Mouse (Mus musculus) limb, embryonic 11.5 days (tissue): ENCODE results near the gene Nmnat2. TPM values are rescaled to one million over a fixed set of nuclear protein-coding genes. Genes with fewer than 3 reads are reported as not detected.
A peak's percentile ranks its signal among the peaks of the same experiment; 100 is the strongest.

Experiments used
- ATAC-seq: fragments of 200-750 bp; cut with Nextera tagmentation; 2 replicates; pipeline ENCODE4 v1.8.0; 2017; ENCODE audit warnings: low read depth; ENCODE audit not compliant: insufficient number of reproducible peaks, low FRiP score, low TSS enrichment
- DNase-seq: peaks from one replicate; pipeline ENCODE4 v3.0.0-alpha.2; 2015; ENCODE audit warnings: low spot score
- H3K27ac ChIP-seq: fragments of 300-500 bp; sonication (generic); replicated peaks from 2 replicates; pipeline ENCODE4 v1.5.1; 2014; ENCODE audit warnings: low read depth, mild to moderate bottlenecking, low read length
- H3K27me3 ChIP-seq: fragments of 300-500 bp; sonication (generic); 2 replicates; pipeline ENCODE4 v1.6.1; 2014; ENCODE audit warnings: mild to moderate bottlenecking, low read length, mixed read lengths; ENCODE audit not compliant: control insufficient read depth, insufficient read depth
- H3K36me3 ChIP-seq: fragments of 300-500 bp; sonication (generic); 2 replicates; pipeline ENCODE4 v1.6.1; 2014; ENCODE audit warnings: mild to moderate bottlenecking, low read length, moderate library complexity, mixed read lengths; ENCODE audit not compliant: control insufficient read depth, insufficient read depth
- H3K4me1 ChIP-seq: fragments of 300-500 bp; sonication (generic); 2 replicates; pipeline ENCODE4 v1.6.1; 2014; ENCODE audit warnings: low read length, mixed read lengths; ENCODE audit not compliant: control insufficient read depth, insufficient read depth
- H3K4me2 ChIP-seq: fragments of 300-500 bp; sonication (generic); 2 replicates; pipeline ENCODE4 v1.6.1; 2014; ENCODE audit warnings: low read depth, mild to moderate bottlenecking, moderate library complexity; ENCODE audit not compliant: severe bottlenecking
- H3K4me3 ChIP-seq: fragments of 300-500 bp; sonication (generic); 2 replicates; pipeline ENCODE4 v1.5.1; 2014; ENCODE audit warnings: low read depth, low read length
- H3K9ac ChIP-seq: fragments of 300-500 bp; sonication (generic); 2 replicates; pipeline ENCODE4 v1.6.1; 2014; ENCODE audit warnings: mild to moderate bottlenecking, low read length
- H3K9me3 ChIP-seq: fragments of 300-500 bp; sonication (generic); 2 replicates; pipeline ENCODE4 v1.6.1; 2016; ENCODE audit warnings: low read length; ENCODE audit not compliant: control insufficient read depth
- WGBS: fragments of 180-500 bp; shearing (Covaris S2); extraction: QIAGEN DNeasy Blood & Tissue Kit; methylation state at CpG from one replicate; pipeline ENCODE4 v1.1.7; 2014; 5-methylcytosine and 5-hydroxymethylcytosine counted together
- polyA plus RNA-seq: library from polyadenylated mRNA; unstranded; fragments of >200 nt; fragmentation: Nextera tagmentation; extraction: Ambion mirVana; gene quantifications from 2 replicates; pipeline ENCODE4 v1.2.1, GENCODE M21; 2014

The Nmnat2 gene
- polyA plus RNA-seq, 1 experiment from 2014 or later = 0.37 TPM

DNA sequence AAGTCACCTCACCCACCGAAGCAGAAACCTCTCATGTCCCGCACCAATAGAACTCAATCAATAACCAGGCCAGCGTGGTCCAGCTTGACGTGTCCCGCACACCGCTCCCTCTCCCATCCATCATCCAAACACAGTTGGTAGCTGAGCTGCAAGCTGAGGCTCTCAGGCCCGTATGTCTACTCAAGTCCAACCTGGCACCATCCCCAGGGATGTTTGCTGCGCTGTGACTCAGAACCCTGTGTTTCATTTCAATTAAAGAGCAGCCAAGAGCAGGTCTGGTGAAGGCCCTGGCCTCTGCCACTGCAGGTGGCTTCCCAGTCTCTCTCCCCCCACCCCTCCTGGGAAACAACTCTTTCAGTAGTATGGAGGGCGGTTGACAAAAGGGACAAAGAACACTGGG, 104.8 kb downstream of the Nmnat2 start:
- DNase-seq (no peak), ATAC-seq (no peak)
- WGBS = 88% methylated on average over 9 of the region's 9 CpGs
- H3K9ac ChIP-seq = no peak overlapping the region
- no peak overlapping the region for H3K4me3 ChIP-seq
- 0 out of 2 replicates have a peak, but pooled peaks cover 4% of the 10 kb centered on the region for H3K4me1 ChIP-seq
- H3K27me3 ChIP-seq = no peaks in the 10 kb centered on the region
- H3K36me3 ChIP-seq = no peaks in the 10 kb centered on the region
- H3K27ac ChIP-seq = no peak overlapping the region
- no peaks in the 10 kb centered on the region for H3K9me3 ChIP-seq
- no peak overlapping the region for H3K4me2 ChIP-seq

DNA sequence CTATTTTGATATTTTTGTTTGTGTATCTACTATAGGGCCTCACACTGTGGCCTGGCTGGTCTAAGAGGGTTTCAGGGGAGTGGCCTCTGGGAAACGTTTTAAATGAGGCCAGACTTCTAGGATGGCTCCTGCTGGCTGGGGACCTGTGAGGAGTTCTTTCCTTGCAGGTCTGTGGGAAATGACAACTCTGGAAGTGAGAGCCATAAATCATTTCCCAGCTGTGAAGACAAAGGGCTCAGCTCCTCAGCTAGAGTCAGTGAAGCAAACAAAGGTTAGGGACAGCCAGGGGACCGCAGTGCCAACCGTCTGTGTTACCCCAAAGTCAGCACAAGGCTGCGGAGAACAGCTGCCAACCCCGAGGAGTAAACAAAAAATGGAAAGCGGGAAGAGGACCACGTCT, 107.8 kb downstream of the Nmnat2 start:
- Histone ChIP-seq H3K27me3 (no peaks in the 10 kb centered on the region), H3K36me3 (no peaks in the 10 kb centered on the region), H3K27ac (no peak overlapping the region), H3K4me3 (no peak overlapping the region), H3K9ac (peak overlapping the region; percentile 34), H3K4me2 (no peak overlapping the region), H3K4me1 (0 out of 2 replicates have a peak, but pooled peaks cover 4% of the 10 kb centered on the region), H3K9me3 (no peaks in the 10 kb centered on the region)
- ATAC-seq = no peak
- WGBS = 22% methylated on average over 7 of the region's 7 CpGs
- peak; percentile 53 for DNase-seq

DNA sequence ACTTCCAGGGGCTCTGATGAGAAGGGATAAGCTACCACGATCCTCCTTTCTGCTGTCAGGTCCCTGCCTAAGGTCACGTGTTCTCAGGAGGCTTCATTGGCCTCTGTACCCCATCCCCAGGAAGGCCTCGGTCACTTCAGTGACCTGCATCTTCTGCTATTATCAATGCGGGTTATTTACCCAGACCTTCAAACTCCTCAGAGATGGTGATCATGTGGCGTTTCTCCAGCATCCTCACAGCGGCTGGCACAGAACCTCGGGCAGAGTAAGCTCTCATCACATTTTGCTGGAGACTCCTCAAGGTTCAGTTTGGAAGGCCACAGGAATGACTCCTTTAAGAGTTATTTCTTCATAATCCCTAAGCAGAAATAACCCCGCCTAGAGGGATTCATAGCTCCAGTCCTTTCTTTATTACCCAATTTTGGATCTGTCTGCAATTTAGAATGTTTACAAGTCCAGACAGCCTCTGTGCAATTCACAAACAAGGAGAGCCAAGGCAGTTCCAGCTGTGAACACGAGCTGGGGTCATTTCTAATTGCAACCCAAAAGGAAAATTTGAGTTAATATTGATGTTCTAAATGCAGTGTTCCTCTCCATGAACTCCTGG, 110.1 kb downstream of the Nmnat2 start:
- H3K9me3 ChIP-seq = no peaks in the 10 kb centered on the region
- ATAC-seq (no peak), DNase-seq (no peak)
- no peak overlapping the region for H3K9ac ChIP-seq
- H3K36me3 ChIP-seq = no peaks in the 10 kb centered on the region
- WGBS = 69% methylated on average over 9 of the region's 9 CpGs
- no peak overlapping the region for H3K27ac ChIP-seq
- H3K4me3 ChIP-seq = no peak overlapping the region
- H3K4me2 ChIP-seq = no peak overlapping the region
- H3K27me3 ChIP-seq = no peaks in the 10 kb centered on the region
- 0 out of 2 replicates have a peak, but pooled peaks cover 4% of the 10 kb centered on the region for H3K4me1 ChIP-seq

DNA sequence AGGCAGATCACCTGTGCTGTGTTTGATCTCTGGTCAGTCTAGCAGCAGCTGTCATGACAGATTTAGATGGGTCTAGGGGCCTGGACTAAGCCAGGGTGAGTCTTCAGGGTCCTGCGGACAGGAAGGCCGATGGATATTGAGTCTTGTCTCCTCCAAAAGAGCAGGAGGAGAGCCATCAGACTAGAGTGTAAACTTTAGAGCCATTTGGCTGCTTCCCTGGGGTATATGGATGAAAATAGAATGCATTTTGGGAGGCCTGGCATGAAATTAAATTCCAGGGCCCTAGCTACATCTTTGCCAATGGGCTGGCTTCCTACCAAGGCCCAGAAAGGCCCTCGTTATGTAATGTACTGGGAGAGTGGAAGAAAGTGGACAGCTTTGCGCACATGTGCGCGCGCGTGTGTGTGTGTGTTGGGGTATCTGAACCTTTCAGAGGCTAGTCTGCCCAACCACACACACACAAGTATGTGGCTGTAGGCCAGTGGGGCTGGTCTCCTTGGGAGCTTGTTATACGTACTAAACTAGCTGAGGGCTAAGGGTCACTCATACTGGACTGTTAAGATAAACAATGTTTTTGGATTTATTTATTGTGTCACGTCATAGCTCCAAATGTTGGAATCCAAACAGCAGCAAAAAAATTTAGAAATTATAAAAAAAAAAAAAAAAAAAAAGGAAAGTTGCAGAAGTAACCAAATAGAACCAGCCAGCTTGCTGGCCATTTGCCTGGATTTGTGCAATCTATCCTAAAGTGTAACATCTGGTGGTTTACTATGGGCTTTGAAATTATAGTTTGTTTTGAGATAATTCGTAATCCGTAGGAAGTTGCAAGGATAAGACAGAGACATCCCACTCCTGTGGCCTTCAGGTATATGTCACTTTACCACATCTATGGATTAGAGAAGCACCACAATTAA, 110.9 kb downstream of the Nmnat2 start:
- Histone ChIP-seq H3K4me3 (no peak overlapping the region), H3K27ac (no peak overlapping the region), H3K36me3 (no peaks in the 10 kb centered on the region), H3K4me1 (0 out of 2 replicates have a peak, but pooled peaks cover 4% of the 10 kb centered on the region), H3K9me3 (no peaks in the 10 kb centered on the region), H3K27me3 (no peaks in the 10 kb centered on the region), H3K9ac (no peak overlapping the region), H3K4me2 (no peak overlapping the region)
- 83% methylated on average over 12 of the region's 12 CpGs for WGBS
- ATAC-seq (no peak), DNase-seq (no peak)

DNA sequence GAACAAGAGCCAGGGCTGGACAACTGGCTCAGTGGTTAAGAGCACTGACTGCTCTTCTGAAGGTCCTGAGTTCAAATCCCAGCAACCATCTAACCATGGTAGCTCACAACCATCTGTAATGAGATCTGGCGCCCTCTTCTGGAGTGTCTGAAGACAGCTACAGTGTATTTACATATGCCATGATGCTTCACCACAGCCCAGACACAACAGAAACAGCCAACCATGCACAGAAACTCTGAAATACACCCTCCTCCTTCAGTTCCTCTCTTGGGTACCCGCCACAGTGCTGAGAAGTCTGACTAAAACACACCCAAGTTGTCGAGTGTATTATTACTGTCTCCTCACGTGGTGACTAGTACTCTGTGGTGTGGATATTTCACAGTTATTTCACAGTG, 111.6 kb downstream of the Nmnat2 start:
- no peak overlapping the region for H3K9ac ChIP-seq
- no peak overlapping the region for H3K4me2 ChIP-seq
- 84% methylated on average over 4 of the region's 4 CpGs for WGBS
- H3K9me3 ChIP-seq = no peaks in the 10 kb centered on the region
- H3K4me3 ChIP-seq = no peak overlapping the region
- no peaks in the 10 kb centered on the region for H3K27me3 ChIP-seq
- DNase-seq (no peak), ATAC-seq (no peak)
- H3K36me3 ChIP-seq = no peaks in the 10 kb centered on the region
- 0 out of 2 replicates have a peak, but pooled peaks cover 4% of the 10 kb centered on the region for H3K4me1 ChIP-seq
- no peak overlapping the region for H3K27ac ChIP-seq

DNA sequence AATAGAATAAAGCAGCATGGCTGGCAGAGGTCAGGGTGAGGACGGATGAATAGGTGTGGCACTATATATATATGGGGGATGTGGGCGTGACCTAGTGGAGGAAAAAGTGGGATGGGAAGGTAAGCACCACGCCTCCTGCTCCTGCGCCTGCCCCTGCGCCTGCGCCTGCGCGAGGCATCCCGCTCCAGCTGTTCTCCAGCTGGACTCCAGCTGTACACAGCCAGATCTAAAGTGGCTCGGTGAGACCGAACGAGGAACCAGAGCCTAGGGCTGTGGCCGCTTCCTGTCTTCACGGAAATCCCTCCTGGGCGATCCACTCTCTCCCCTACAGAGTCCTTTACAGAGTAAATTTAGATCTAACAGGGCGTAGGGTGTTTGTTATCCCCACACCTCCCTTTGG, 116.8 kb downstream of the Nmnat2 start:
- Histone ChIP-seq H3K9ac (no peak overlapping the region), H3K27ac (no peak overlapping the region), H3K36me3 (no peaks in the 10 kb centered on the region), H3K4me3 (no peak overlapping the region), H3K4me2 (peak overlapping the region; percentile 31), H3K27me3 (peaks cover 12% of the 10 kb centered on the region; the same call in 1 of the 2 replicates), H3K4me1 (peaks cover 8% of the 10 kb centered on the region; the same call in 1 of the 2 replicates), H3K9me3 (no peaks in the 10 kb centered on the region)
- peak; percentile 70 for DNase-seq
- ATAC-seq = peak; percentile 85
- 34% methylated on average over 16 of the region's 16 CpGs for WGBS

DNA sequence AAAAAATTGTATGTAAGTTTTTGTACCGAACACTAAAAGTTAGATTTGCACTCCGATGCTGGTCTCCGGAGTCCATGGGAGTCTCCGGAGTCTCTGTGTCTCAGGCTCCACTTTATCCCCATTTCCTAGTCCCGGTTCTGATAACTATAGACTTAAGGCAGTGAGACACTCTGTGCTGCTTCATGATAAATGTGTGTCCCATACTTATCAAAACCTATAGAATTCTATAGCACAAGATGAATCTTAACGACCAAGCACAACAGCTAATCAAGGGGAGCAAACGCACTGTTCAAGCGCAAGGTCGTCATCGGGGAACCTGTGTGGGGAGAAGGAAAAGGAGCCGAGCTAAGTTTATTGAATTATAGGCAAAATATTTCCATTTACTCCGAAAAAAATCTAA, 117.2 kb downstream of the Nmnat2 start:
- no peak for DNase-seq
- 34% methylated on average over 12 of the region's 12 CpGs for WGBS
- H3K4me3 ChIP-seq = no peak overlapping the region
- H3K9me3 ChIP-seq = no peaks in the 10 kb centered on the region
- no peak for ATAC-seq
- peak overlapping the region; percentile 31 for H3K4me2 ChIP-seq
- peaks cover 12% of the 10 kb centered on the region; the same call in 1 of the 2 replicates for H3K27me3 ChIP-seq
- H3K36me3 ChIP-seq = no peaks in the 10 kb centered on the region
- no peak overlapping the region for H3K9ac ChIP-seq
- H3K4me1 ChIP-seq = peaks cover 8% of the 10 kb centered on the region; the same call in 1 of the 2 replicates
- H3K27ac ChIP-seq = no peak overlapping the region

DNA sequence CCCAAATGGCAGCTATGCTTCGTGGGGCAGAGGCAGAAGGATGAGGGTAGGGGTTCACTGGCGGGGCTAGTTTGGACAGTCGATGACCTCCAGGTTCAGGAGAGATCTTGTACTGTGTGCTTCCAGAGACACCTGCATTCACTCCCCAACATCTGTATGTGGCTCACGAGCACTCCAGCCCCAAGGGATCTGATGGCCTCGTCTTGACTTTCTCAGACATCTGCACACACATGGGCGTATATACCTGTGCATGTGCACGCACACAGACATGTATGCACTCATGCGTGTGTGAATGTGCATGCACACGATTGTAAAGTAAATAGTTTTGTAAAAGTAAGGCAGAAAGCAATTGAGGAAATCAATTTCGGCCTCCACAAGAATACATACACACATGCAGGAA, 117.9 kb downstream of the Nmnat2 start:
- ATAC-seq (no peak), DNase-seq (no peak)
- Histone ChIP-seq H3K9me3 (no peaks in the 10 kb centered on the region), H3K36me3 (no peaks in the 10 kb centered on the region), H3K4me1 (peaks cover 8% of the 10 kb centered on the region; the same call in 1 of the 2 replicates), H3K4me2 (peak overlapping the region; percentile 16; the same call in 1 of the 2 replicates), H3K27me3 (peaks cover 12% of the 10 kb centered on the region; the same call in 1 of the 2 replicates), H3K27ac (no peak overlapping the region), H3K9ac (no peak overlapping the region), H3K4me3 (no peak overlapping the region)
- 37% methylated on average over 10 of the region's 10 CpGs for WGBS
